Mouse (Mus musculus) layer of hippocampus, adult 9-10 months (tissue): ENCODE data around the gene Gulp1.

Experiments
- DNase-seq: peaks from one replicate; pipeline ENCODE4 v3.0.0; 2022; ENCODE audit warnings: low spot score

Gene Gulp1

GRCm38 (mm10) chr1:44551461-44552370 is at the start of gene Gulp1:
TSS of gene Gulp1 (plus strand) at chr1:44551511.
- DNase-seq: no peak

GRCm38 (mm10) chr1:44550261-44550660 is 1.1 kb upstream of the Gulp1 start:
- DNase-seq: no peak

GRCm38 (mm10) chr1:44552371-44552841 is 1.1 kb downstream of the Gulp1 start:
- no peak for DNase-seq

GRCm38 (mm10) chr1:44553166-44553898 is 2.0 kb downstream of the Gulp1 start:
- no peak for DNase-seq

GRCm38 (mm10) chr1:44567431-44567830 is 16.1 kb downstream of the Gulp1 start:
- no peak for DNase-seq

- no peak for DNase-seq
Measured at GRCm38 (mm10) chr1:44568296-44568695, 17.0 kb downstream of the Gulp1 start.

GRCm38 (mm10) chr1:44576001-44576400 is 24.7 kb downstream of the Gulp1 start:
- no peak for DNase-seq

GRCm38 (mm10) chr1:44576610-44577009 is 25.3 kb downstream of the Gulp1 start:
- no peak for DNase-seq

- DNase-seq: no peak
Measured at GRCm38 (mm10) chr1:44580390-44580789, 29.1 kb downstream of the Gulp1 start.

GRCm38 (mm10) chr1:44584886-44585385 is 33.6 kb downstream of the Gulp1 start:
- no peak for DNase-seq

- DNase-seq: no peak
Measured at GRCm38 (mm10) chr1:44591742-44592141, 40.4 kb downstream of the Gulp1 start.

GRCm38 (mm10) chr1:44593109-44593508 is 41.8 kb downstream of the Gulp1 start:
- DNase-seq: no peak

- DNase-seq: no peak
Measured at GRCm38 (mm10) chr1:44598312-44598711, 47.0 kb downstream of the Gulp1 start.

GRCm38 (mm10) chr1:44613294-44614041 is 62.2 kb downstream of the Gulp1 start:
- no peak for DNase-seq

- no peak for DNase-seq
Measured at GRCm38 (mm10) chr1:44618751-44619150, 67.4 kb downstream of the Gulp1 start.

GRCm38 (mm10) chr1:44634481-44634880 is 83.2 kb downstream of the Gulp1 start:
- DNase-seq: no peak

- DNase-seq: no peak
Measured at GRCm38 (mm10) chr1:44645678-44646276, 94.5 kb downstream of the Gulp1 start.

- no peak for DNase-seq
Measured at GRCm38 (mm10) chr1:44678974-44679373, 127.7 kb downstream of the Gulp1 start.

GRCm38 (mm10) chr1:44679415-44679814 is 128.1 kb downstream of the Gulp1 start:
- DNase-seq: no peak

GRCm38 (mm10) chr1:44682556-44682955 is 131.2 kb downstream of the Gulp1 start:
- DNase-seq: no peak

- DNase-seq: no peak
Measured at GRCm38 (mm10) chr1:44683723-44684122, 132.4 kb downstream of the Gulp1 start.
